Mouse (Mus musculus) MEL-GATA-1-ER (cell line): ENCODE measurements around the gene Paqr9.

Experiments used
- DNase-seq: peaks from one replicate; pipeline ENCODE4 v3.0.0-alpha.2; 2012; ENCODE audit warnings: low read depth; ENCODE audit errors: extremely low read depth

The Paqr9 gene

GRCm38 (mm10) chr9:95577502-95577901 lies 18.0 kb downstream of the Paqr9 start:
- no peak for DNase-seq

DNA sequence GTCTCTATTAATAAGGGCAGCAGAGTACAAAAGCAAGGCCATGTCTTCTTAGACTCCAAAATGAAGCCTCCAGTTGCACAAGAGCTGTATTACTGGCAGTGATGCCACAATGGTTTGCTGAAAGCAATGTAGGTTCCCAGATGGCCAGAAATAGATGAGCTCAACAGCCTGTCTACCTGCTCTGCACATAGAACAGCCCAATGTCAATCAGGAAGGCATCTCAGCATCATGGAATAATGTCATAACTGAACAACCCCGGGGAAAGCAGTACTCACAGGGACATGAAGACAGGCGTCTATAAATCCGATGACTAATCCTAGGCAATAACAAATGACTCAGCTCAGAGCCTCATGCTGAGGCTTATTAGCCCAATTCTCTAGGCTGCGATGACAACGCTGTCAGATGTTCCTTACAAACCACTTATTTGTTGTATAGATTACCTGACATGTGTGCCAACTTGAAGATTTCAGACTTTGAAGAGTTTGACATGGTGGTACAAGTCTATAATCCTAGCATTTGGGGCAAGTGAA lies 19.0 kb downstream of the Paqr9 start:
- DNase-seq: no peak

GRCm38 (mm10) chr9:95581021-95581757 lies 21.7 kb downstream of the Paqr9 start:
- no peak for DNase-seq

DNA sequence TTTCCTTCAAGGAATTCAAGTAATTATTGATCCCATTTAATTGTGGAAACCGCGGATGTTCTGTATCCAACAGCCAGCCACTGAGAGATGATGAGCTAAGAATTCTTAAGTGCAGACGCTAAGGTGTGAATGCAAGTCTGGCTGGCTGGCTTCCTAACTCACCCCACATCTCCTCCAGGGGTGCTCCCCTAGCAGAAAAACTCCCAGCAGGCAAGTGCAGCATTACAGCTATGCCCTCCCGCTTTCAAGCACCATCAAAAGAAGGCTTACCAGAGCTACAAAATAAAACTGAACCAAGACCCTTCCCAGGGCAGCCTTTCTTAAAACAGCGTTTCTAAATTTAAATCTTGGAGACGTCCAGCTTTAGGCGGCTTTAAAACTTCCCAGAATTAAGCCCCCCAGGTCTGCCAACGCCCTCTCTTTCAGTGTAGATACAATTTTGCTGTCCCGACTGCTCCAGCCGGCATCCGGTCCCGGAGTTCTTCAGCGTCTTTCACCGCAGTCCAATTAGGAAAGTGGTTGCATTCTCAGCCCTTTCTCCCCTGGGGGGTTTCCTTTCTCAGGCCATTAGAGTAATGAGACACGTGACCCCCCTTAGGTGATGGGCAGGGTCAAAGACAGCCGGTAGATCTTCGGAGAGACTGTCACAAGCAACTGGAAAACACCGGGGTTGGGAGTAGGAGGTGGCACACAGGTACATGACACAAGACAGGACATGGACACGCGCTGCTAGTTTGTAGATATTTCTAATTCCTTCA lies 22.5 kb downstream of the Paqr9 start:
- DNase-seq: no peak

DNA sequence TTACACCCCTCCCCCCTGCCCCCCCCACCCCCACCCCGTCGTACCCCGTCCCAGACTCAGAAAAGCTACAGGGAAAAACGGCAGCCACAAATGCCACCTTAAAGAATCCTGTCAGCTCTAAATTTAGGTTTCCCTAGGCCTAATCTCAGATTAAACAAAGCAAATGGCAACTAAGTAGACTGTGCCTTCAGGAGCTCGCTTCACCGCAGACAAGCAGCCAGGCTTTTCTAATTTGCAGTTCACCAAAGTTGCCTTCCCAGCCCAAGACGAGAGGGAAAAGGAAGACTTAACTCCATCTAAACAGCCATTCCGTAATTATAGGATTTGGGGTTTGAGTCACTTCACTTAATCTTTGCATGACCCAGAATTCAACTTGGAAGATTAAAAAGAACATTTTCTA lies 23.1 kb downstream of the Paqr9 start:
- DNase-seq: no peak

- DNase-seq: no peak
Measured at GRCm38 (mm10) chr9:95586046-95586445, 26.6 kb downstream of the Paqr9 start.

DNA sequence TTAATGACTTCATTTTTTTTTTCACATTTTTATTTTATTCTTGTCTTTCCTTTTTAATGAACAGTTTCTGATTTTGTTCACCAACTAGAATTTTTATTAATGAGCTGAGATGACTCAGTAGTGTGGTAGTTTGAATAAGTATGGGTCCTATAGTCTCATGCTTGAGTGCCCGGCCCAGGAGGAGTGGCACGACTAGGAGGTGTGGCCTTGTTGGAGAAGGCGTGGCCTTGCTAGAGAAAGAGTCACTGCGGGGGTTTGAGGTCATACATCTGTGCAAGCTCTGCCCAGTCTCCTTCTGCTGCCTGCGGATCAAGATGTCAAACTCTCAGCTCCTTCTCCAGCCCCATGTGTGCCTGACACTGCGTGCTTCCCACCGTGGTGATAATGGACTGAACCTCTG lies 28.6 kb downstream of the Paqr9 start:
- DNase-seq: no peak

- no peak for DNase-seq
Measured at GRCm38 (mm10) chr9:95594291-95594690, 34.8 kb downstream of the Paqr9 start.

DNA sequence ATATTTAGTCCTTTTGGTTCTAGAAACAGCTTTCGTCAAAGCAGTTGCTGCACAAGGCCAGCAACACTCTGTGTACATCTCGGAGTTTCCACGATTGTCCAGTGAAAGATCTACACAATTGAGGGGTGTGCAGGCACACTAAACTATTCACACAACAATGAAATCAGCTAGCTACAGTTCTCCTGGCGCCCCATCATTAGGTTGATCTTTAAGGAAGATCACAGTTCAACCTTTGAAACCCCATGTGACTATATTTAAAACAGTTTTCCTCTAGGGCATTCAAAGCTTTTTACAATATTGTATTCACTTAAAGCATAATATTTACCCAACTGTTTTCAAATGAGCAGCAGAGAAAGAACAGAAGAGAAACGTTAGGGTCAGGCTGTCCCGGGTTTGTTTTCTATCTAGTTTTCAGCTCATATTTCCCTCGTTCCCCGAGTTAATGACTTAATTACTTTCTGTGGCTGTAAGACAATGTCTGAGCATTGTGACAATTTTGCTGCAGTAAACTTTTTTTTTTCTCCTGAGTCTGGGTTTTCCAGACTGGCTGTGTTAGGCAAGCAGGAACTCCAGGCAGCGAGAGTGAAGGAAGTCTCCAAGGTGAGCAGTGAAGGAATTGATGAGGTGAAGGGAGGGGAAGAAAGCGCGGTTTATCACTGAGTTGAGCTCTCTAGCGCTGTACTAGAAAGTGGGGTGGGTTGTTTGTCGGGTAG lies 38.2 kb downstream of the Paqr9 start:
- DNase-seq: no peak

DNA sequence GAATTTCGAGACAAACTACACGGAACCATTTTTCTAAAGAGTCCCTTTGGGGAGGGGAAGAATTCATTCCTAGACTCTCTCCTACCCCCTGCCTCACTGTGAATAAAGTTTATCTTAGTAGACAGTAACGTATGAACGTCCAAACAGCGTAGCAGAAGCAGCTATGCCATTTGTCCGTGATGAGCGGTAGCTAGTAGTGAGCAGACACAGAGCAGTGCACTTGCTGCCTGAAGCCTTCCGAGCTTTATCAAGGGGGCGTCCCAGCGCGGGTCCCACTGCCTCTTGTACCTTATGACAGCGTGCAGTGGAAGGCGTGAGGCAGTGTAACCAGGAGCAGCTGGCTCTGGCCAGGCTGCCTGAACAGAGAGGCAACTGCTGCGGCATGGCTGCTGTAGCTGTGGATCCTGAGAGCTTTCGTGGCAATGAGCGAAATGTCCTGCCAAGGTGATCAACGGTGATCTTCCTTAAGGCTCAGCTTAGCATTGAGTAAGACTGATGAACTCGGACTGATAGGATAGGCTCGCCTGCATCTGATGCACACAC lies 38.8 kb downstream of the Paqr9 start:
- no peak for DNase-seq

GRCm38 (mm10) chr9:95599399-95599798 lies 39.9 kb downstream of the Paqr9 start:
- DNase-seq: peak; percentile 8

- peak; percentile 3 for DNase-seq
Measured at GRCm38 (mm10) chr9:95602849-95603248, 43.4 kb downstream of the Paqr9 start.

DNA sequence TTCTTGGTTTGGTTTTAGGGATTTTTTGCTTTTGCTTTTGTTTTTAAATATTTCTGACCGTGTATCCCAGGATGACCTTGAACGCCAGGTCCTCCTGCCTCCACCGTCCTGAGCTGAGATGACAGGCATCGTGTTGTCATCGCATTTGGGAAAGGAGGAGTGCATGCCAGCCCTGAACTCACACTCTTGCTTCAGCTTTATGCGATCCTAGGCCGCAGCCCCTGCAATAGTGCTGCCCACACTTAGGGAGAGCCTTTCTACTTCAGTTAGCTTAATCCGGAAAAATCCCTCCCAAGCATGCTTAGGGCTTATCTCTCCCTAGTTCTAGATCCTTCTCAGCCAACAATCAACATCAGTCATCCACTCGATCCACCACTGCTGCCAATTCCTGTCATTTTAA lies 43.9 kb downstream of the Paqr9 start:
- no peak for DNase-seq

- no peak for DNase-seq
Measured at GRCm38 (mm10) chr9:95607196-95607595, 47.7 kb downstream of the Paqr9 start.

DNA sequence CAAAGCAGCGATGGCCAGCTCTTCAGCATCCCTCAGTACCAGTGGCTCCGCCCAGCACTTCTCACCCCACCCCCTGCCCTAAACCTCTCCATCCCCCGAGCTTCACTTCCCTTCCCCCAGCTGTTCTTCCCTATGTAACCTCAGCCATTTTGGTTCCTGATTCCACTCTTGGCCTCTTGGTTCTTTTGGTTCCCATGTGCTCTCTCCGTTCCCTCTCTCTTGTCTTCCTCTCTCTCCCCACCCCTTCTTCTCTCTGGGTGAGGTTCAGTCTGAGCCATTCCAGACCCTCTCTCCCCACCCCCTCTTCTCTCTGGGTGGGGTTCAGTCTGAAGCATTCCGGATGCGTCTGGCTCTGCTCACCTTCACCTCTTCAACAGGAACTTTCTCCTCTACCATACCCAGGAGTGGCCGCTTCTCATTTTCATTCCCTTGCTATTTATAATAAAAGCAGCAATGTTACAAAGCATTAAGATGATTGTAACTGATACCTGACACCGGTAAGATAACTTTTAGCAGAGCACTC lies 52.9 kb downstream of the Paqr9 start:
- no peak for DNase-seq

DNA sequence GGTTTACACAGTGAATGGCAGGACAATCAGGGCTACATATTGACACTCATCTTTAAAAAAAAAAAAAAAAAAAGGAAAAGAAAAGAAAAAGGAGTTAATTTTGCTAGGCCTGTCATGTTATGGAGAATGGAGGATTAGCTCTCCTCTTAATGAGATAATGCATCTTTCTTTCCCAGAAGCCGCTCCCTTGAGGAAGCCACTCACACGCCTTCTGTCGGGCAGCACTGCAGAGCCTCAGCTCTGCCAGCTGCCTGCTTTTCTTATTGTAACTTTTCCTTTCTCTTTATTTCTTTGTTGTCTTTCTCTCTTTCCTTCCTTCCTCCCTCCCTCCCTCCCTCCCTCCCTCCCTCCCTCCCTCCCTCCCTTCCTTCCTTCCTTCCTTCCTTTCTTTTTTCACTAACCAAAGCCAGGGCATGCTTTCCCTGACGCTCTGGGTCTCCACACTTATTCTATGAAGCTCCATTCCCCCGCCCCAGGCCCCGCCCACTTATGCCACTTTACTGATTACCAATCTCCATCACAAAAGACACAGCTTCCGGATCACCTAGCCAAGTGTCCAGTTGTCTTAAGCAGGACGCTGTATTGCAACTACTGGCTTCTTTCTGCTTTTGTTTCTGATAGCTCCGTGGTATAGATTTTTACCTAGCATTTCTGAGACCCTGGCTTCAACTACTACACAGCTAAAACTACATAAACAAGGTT lies 54.1 kb downstream of the Paqr9 start:
- DNase-seq: no peak

GRCm38 (mm10) chr9:95614861-95615615 lies 55.6 kb downstream of the Paqr9 start:
- DNase-seq: no peak

- DNase-seq: no peak
Measured at GRCm38 (mm10) chr9:95615961-95616360, 56.5 kb downstream of the Paqr9 start.
